10 mouse cellular contexts compared by ENCODE assay signal in the genomic region with DNA sequence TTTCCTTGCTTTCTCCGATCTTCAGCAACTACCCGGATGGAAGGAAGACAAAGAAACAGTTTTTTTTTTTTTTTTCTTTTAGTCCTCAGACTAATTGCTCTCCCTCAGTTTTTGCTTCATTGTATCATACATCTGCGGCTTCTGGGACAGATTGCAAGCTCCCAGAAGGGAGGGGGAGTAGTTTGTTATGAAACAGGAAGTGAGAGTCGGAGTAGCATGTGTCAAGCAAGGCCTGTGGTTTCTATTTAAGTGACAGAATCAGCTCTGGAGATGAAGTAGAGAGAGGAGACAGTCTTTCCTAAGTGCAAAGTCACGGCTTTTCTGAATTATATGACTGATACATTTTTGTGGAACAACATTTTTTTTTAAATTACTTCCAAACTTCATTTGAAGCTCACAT.
DNase-seq lines count a peak whose midpoint lies in the region; ATAC-seq and TF ChIP-seq lines count a peak whose summit lies in the region.
"Had no signal": no experiment of that assay in that cellular context is flagged by ENCODE, and none has a peak within 500 bp of the region (broad histone marks: within the 10 kb centered on the region; RNA-seq: fewer than 3 reads in every experiment).

No protein-coding gene starts in this region.

- no peak for TF ChIP-seq CTCF in lung, adult 2 months (IDR thresholded peaks at IDR 0.05; ENCODE audit: insufficient read depth, low read length)
- no peak for TF ChIP-seq CTCF in thymus, adult 2 months (IDR thresholded peaks at IDR 0.05; ENCODE audit: borderline replicate concordance, control insufficient read depth, extremely low read depth, insufficient read depth, low read length, poor library complexity)

- H3K27me3 ChIP-seq in embryonic facial prominence, embryonic 14.5 days (replicated peaks; ENCODE audit: control insufficient read depth, insufficient read depth, low read length) = no peaks in the 10 kb centered on the region
- H3K27me3 ChIP-seq in embryonic facial prominence, embryonic 10.5 days (replicated peaks; ENCODE audit: low read depth, poor library complexity, severe bottlenecking) = no peaks in the 10 kb centered on the region
- no peaks in the 10 kb centered on the region for H3K27me3 ChIP-seq in lung, embryonic 15.5 days
- no peaks in the 10 kb centered on the region for H3K27me3 ChIP-seq in thymus, adult 2 months (ENCODE audit: control insufficient read depth, insufficient read depth, low read length)
- no peaks in the 10 kb centered on the region for H3K27me3 ChIP-seq in midbrain, embryonic 11.5 days (ENCODE audit: control insufficient read depth, insufficient read depth, low read length)
- H3K27me3 ChIP-seq: liver, embryonic 15.5 days had no signal

- WGBS in embryonic facial prominence, embryonic 14.5 days = 27% methylated on average over 5 of the region's 5 CpGs
- WGBS in embryonic facial prominence, embryonic 10.5 days = 65% methylated on average over 5 of the region's 5 CpGs
- 30% methylated on average over 5 of the region's 5 CpGs for WGBS in lung, embryonic 15.5 days
- 18% methylated on average over 5 of the region's 5 CpGs for WGBS in lung, adult 2 months
- 2% methylated on average over 5 of the region's 5 CpGs for WGBS in thymus, adult 2 months
- WGBS in midbrain, embryonic 11.5 days = 78% methylated on average over 5 of the region's 5 CpGs

- H3K4me3 ChIP-seq in embryonic facial prominence, embryonic 14.5 days (ENCODE audit: low read depth, low read length) = no peak overlapping the region
- H3K4me3 ChIP-seq in embryonic facial prominence, embryonic 10.5 days = no peak overlapping the region
- no peak overlapping the region for H3K4me3 ChIP-seq in lung, embryonic 15.5 days
- H3K4me3 ChIP-seq in lung, adult 2 months (replicated peaks; ENCODE audit: extremely low read depth, low read depth, low read length) = no peak overlapping the region
- no peak overlapping the region for H3K4me3 ChIP-seq in thymus, adult 2 months (ENCODE audit: control insufficient read depth, insufficient read depth, low read length)
- no peak overlapping the region for H3K4me3 ChIP-seq in midbrain, embryonic 11.5 days (ENCODE audit: low read depth, low read length)
- H3K4me3 ChIP-seq: erythroblast, embryonic 14.5 days; liver, embryonic 15.5 days had no signal

- intact Hi-C loops in left cerebral cortex, postnatal 14 days (cut with DNase I) = loop anchor here (10.0 kb wide), 1 partner anchor 643 kb away; no protein-coding TSS in a partner anchor

- no peaks in the 10 kb centered on the region for H3K9me3 ChIP-seq in embryonic facial prominence, embryonic 14.5 days (ENCODE audit: control insufficient read depth, low read length)
- no peaks in the 10 kb centered on the region for H3K9me3 ChIP-seq in embryonic facial prominence, embryonic 10.5 days
- H3K9me3 ChIP-seq in lung, embryonic 15.5 days = no peaks in the 10 kb centered on the region
- H3K9me3 ChIP-seq in midbrain, embryonic 11.5 days (ENCODE audit: control insufficient read depth, low read length) = no peaks in the 10 kb centered on the region
- H3K9me3 ChIP-seq: liver, embryonic 15.5 days had no signal

- H3K36me3 ChIP-seq in embryonic facial prominence, embryonic 14.5 days (ENCODE audit: control insufficient read depth, insufficient read depth, low read length) = no peaks in the 10 kb centered on the region
- no peaks in the 10 kb centered on the region for H3K36me3 ChIP-seq in embryonic facial prominence, embryonic 10.5 days (replicated peaks)
- H3K36me3 ChIP-seq in lung, embryonic 15.5 days = no peaks in the 10 kb centered on the region
- H3K36me3 ChIP-seq in thymus, adult 2 months (ENCODE audit: control insufficient read depth, insufficient read depth, low read length) = no peaks in the 10 kb centered on the region
- no peaks in the 10 kb centered on the region for H3K36me3 ChIP-seq in midbrain, embryonic 11.5 days (ENCODE audit: control insufficient read depth, insufficient read depth, low read length)
- H3K36me3 ChIP-seq: liver, embryonic 15.5 days had no signal

- DNase-seq in embryonic facial prominence, embryonic 14.5 days (ENCODE audit: low spot score) = peak; percentile 78
- no peak for DNase-seq in embryonic facial prominence, embryonic 10.5 days (ENCODE audit: low spot score)
- no peak for DNase-seq in lung, adult 2 months
- DNase-seq in left cerebral cortex, postnatal 14 days (ENCODE audit: low spot score in 2 of 2) = peak; percentile 60 to 71
- peak; percentile 56 for DNase-seq in thymus, adult 2 months
- no peak for DNase-seq in midbrain, embryonic 11.5 days (ENCODE audit: low spot score, missing footprints)
- no peak for DNase-seq in adrenal gland, adult 18-20 months (ENCODE audit: low spot score in 2 of 2)

- H3K4me1 ChIP-seq in embryonic facial prominence, embryonic 14.5 days (ENCODE audit: control insufficient read depth, insufficient read depth, low read length) = peaks cover 23% of the 10 kb centered on the region
- 0 out of 2 replicates have a peak, but pooled peaks cover 7% of the 10 kb centered on the region for H3K4me1 ChIP-seq in embryonic facial prominence, embryonic 10.5 days
- H3K4me1 ChIP-seq in lung, embryonic 15.5 days = peaks cover 19% of the 10 kb centered on the region
- no peaks in the 10 kb centered on the region; the same call in 1 of the 2 replicates for H3K4me1 ChIP-seq in lung, adult 2 months (ENCODE audit: control insufficient read depth, insufficient read depth, low read length)
- peaks cover 16% of the 10 kb centered on the region for H3K4me1 ChIP-seq in thymus, adult 2 months (replicated peaks; ENCODE audit: control insufficient read depth, insufficient read depth, low read length)
- no peaks in the 10 kb centered on the region for H3K4me1 ChIP-seq in midbrain, embryonic 11.5 days (ENCODE audit: control insufficient read depth, insufficient read depth, low read length)
- H3K4me1 ChIP-seq: liver, embryonic 15.5 days had no signal

- no peak overlapping the region; the same call in 1 of the 2 replicates for H3K27ac ChIP-seq in embryonic facial prominence, embryonic 14.5 days (replicated peaks; ENCODE audit: low read depth, low read length)
- no peak overlapping the region for H3K27ac ChIP-seq in embryonic facial prominence, embryonic 10.5 days (replicated peaks)
- no peak overlapping the region for H3K27ac ChIP-seq in lung, embryonic 15.5 days
- H3K27ac ChIP-seq in thymus, adult 2 months (ENCODE audit: control insufficient read depth, insufficient read depth, low read length) = no peak overlapping the region
- H3K27ac ChIP-seq in midbrain, embryonic 11.5 days (ENCODE audit: low read depth, low read length) = no peak overlapping the region
- H3K27ac ChIP-seq: liver, embryonic 15.5 days had no signal

- TF ChIP-seq POLR2A in lung, adult 2 months (IDR thresholded peaks at IDR 0.05; ENCODE audit: borderline replicate concordance, extremely low read depth, low read depth, low read length) = no peak
- no peak for TF ChIP-seq POLR2A in thymus, adult 2 months (IDR thresholded peaks at IDR 0.05; ENCODE audit: control insufficient read depth, extremely low read depth, insufficient read depth, low read length, poor library complexity)

- H3K4me2 ChIP-seq in embryonic facial prominence, embryonic 14.5 days (ENCODE audit: low read depth, low read length) = no peak overlapping the region
- H3K4me2 ChIP-seq in lung, embryonic 15.5 days = no peak overlapping the region
- no peak overlapping the region for H3K4me2 ChIP-seq in midbrain, embryonic 11.5 days
- H3K4me2 ChIP-seq: liver, embryonic 15.5 days had no signal

- no peak overlapping the region for H3K9ac ChIP-seq in embryonic facial prominence, embryonic 14.5 days (ENCODE audit: low read depth, low read length)
- no peak overlapping the region for H3K9ac ChIP-seq in lung, embryonic 15.5 days
- no peak overlapping the region for H3K9ac ChIP-seq in midbrain, embryonic 11.5 days (ENCODE audit: low read length)
- H3K9ac ChIP-seq: liver, embryonic 15.5 days had no signal

- ATAC-seq in embryonic facial prominence, embryonic 14.5 days (ENCODE audit: low read depth) = peak; percentile 55
- 0 out of 2 replicates have a peak, but pooled peaks have one; percentile 39 for ATAC-seq in lung, embryonic 15.5 days (ENCODE audit: borderline replicate concordance, extremely low read depth, low FRiP score, low TSS enrichment)
- ATAC-seq in midbrain, embryonic 11.5 days (ENCODE audit: low FRiP score) = no peak

Comparison
In these comparisons a context has a peak if more than half of its experiments do, and no peak if none do; other contexts are left out.
1. DNase-seq: peak in embryonic facial prominence, embryonic 14.5 days (single experiment), left cerebral cortex, postnatal 14 days (2 of 2) and thymus, adult 2 months (single experiment); none in embryonic facial prominence, embryonic 10.5 days (single experiment), lung, adult 2 months (single experiment), midbrain, embryonic 11.5 days (single experiment) and adrenal gland, adult 18-20 months (0 of 2).